Mouse (Mus musculus) cerebellum, adult 2 months (tissue): ENCODE results near the gene Atp9a.

Source experiments
- CTCF ChIP-seq: fragments of 200-500 bp; IDR thresholded peaks from 2 replicates; pipeline ENCODE4 v1.5.1; 2011; ENCODE audit warnings: low read depth, mild to moderate bottlenecking, control low read depth, low read length, moderate library complexity, borderline replicate concordance; ENCODE audit not compliant: insufficient read depth
- POLR2A ChIP-seq: fragments of 200-500 bp; IDR thresholded peaks from 2 replicates; pipeline ENCODE4 v1.6.1; 2011; ENCODE audit warnings: low read length, control low read depth, borderline replicate concordance; ENCODE audit not compliant: insufficient read depth

- TF ChIP-seq CTCF (no peak), POLR2A (no peak)
These were observed 149.2 kb downstream of the Atp9a start for GRCm38 (mm10) chr2:168593004-168593403.
